Mouse (Mus musculus) ES-E14 (cell line): ENCODE data around the gene Zfp398. TPM values are rescaled to one million over a fixed set of nuclear protein-coding genes. Genes with fewer than 3 reads are reported as not detected.
"Not testable (repeated sequence)": the region's sequence is repeated elsewhere in the genome, so short reads cannot be mapped to it uniquely, and the experiment has no call there.

Experiments
- DNase-seq: peaks from one replicate; pipeline ENCODE4 v3.0.0-alpha.2; 2013; ENCODE audit warnings: low read depth, low spot score
- H3K27ac ChIP-seq: 2 replicates; pipeline ENCODE4 v1.5.1; 2012; ENCODE audit warnings: low read depth, mild to moderate bottlenecking, low read length, moderate library complexity, mixed read lengths; ENCODE audit not compliant: poor library complexity, insufficient read depth, severe bottlenecking
- H3K36me3 ChIP-seq: 2 replicates; pipeline ENCODE4 v1.6.1; 2012; ENCODE audit warnings: mild to moderate bottlenecking, low read length, moderate library complexity, mixed read lengths; ENCODE audit not compliant: control insufficient read depth, poor library complexity, insufficient read depth, severe bottlenecking
- H3K4me1 ChIP-seq, 2 experiments: fragments of 150-350 bp in 1 of 2; sonication (generic) in 1 of 2; 2 replicates each; pipeline ENCODE4 v1.6.1; 2012; ENCODE audit warnings: low read length in 2 of 2, mild to moderate bottlenecking in 1 of 2, mixed read lengths in 1 of 2; ENCODE audit not compliant: control insufficient read depth in 2 of 2, insufficient read depth in 2 of 2, poor library complexity in 1 of 2
- H3K4me3 ChIP-seq, 2 experiments: fragments of 150-350 bp in 1 of 2; sonication (generic) in 1 of 2; 2 replicates each; pipeline ENCODE4 v1.5.1; 2012; ENCODE audit warnings: low read length in 2 of 2, low read depth in 1 of 2, mild to moderate bottlenecking in 1 of 2, mixed read lengths in 1 of 2; ENCODE audit not compliant: insufficient read depth in 1 of 2, poor library complexity in 1 of 2, severe bottlenecking in 1 of 2
- H3K9ac ChIP-seq: 2 replicates; pipeline ENCODE4 v1.6.1; 2012; ENCODE audit warnings: low read depth, mild to moderate bottlenecking, low read length, mixed read lengths; ENCODE audit not compliant: poor library complexity, insufficient read depth, severe bottlenecking
- H3K9me3 ChIP-seq: fragments of 150-350 bp; sonication (generic); 2 replicates; pipeline ENCODE4 v1.6.1; 2012; ENCODE audit warnings: low read depth, mild to moderate bottlenecking, low read length; ENCODE audit not compliant: control insufficient read depth, insufficient read depth
- CHD2 ChIP-seq: IDR thresholded peaks from 2 replicates; pipeline ENCODE4 v1.6.1; 2014; ENCODE audit warnings: mild to moderate bottlenecking, low read depth, low read length, inconsistent platforms
- HCFC1 ChIP-seq: IDR thresholded peaks from 2 replicates; pipeline ENCODE4 v1.6.1; 2012; ENCODE audit warnings: low read length, inconsistent platforms, borderline replicate concordance; ENCODE audit not compliant: insufficient read depth
- MAFK ChIP-seq: IDR thresholded peaks from 2 replicates; pipeline ENCODE4 v1.6.1; 2014; ENCODE audit warnings: mild to moderate bottlenecking, low read depth, low read length, inconsistent platforms; ENCODE audit not compliant: insufficient read depth
- ZC3H11A ChIP-seq: IDR thresholded peaks from 2 replicates; pipeline ENCODE4 v1.6.1; 2012; ENCODE audit warnings: low read depth, mild to moderate bottlenecking, inconsistent platforms, low read length, borderline replicate concordance
- ZNF384 ChIP-seq: IDR thresholded peaks from 2 replicates; pipeline ENCODE4 v1.6.1; 2012; ENCODE audit warnings: low read depth, low read length, inconsistent platforms
- in situ Hi-C, 2 experiments: fragments of 600-800 bp; cut with MboI; formaldehyde crosslinking; loops; one replicate each; pipeline ENCODE4 v1.15.1; 2025; ENCODE audit warnings: low sequenced_read_pairs in 2 of 2, inconsistent platforms in 1 of 2; ENCODE audit not compliant: unreplicated experiment in 2 of 2
- total RNA-seq: library from RNA; depleted of rRNA; stranded (reverse); fragments of 300-350 nt; gene quantifications from 2 replicates; pipeline ENCODE4 v1.2.3, GENCODE M21; 2012

Gene Zfp398
- total RNA-seq, 1 experiment = 3.8 TPM

GRCm38 (mm10) chr6:47845779-47846178, 10.3 kb downstream of the Zfp398 start:
- H3K4me3 ChIP-seq = no peak overlapping the region
- TF ChIP-seq CHD2 (no peak), ZNF384 (no peak), ZC3H11A (no peak), HCFC1 (no peak), MAFK (no peak)
- no peak for DNase-seq
- H3K36me3 ChIP-seq = no peaks in the 10 kb centered on the region
- H3K4me1 ChIP-seq = peaks cover 0 to 1% of the 10 kb centered on the region in 2 experiments; a peak in 1 of 4 replicates
- in situ Hi-C loops = no loop called here
- no peak overlapping the region for H3K27ac ChIP-seq
- H3K9ac ChIP-seq = no peak overlapping the region
- no peaks in the 10 kb centered on the region for H3K9me3 ChIP-seq

GRCm38 (mm10) chr6:47857241-47857640, 21.8 kb downstream of the Zfp398 start:
- Histone ChIP-seq H3K36me3 (no peaks in the 10 kb centered on the region; the same call in 1 of the 2 replicates), H3K9me3 (no peaks in the 10 kb centered on the region; the same call in 1 of the 2 replicates), H3K9ac (no peak overlapping the region), H3K4me1 (no peaks in the 10 kb centered on the region), H3K27ac (no peak overlapping the region), H3K4me3 (no peak overlapping the region)
- DNase-seq = no peak
- TF ChIP-seq ZNF384 = no peak
- no peak for TF ChIP-seq ZC3H11A
- TF ChIP-seq HCFC1 = no peak
- no peak for TF ChIP-seq CHD2
- TF ChIP-seq MAFK = no peak
- in situ Hi-C loops = no loop called here

GRCm38 (mm10) chr6:47857729-47858128, 22.3 kb downstream of the Zfp398 start:
- H3K9me3 ChIP-seq, H3K27ac ChIP-seq, DNase-seq, H3K4me1 ChIP-seq, H3K9ac ChIP-seq, H3K4me3 ChIP-seq, in situ Hi-C loops, H3K36me3 ChIP-seq: not testable (repeated sequence)

GRCm38 (mm10) chr6:47872266-47872665, 36.8 kb downstream of the Zfp398 start:
- TF ChIP-seq ZNF384 (no peak), CHD2 (no peak), MAFK (no peak), ZC3H11A (no peak), HCFC1 (no peak)
- in situ Hi-C loops = no loop called here
- no peaks in the 10 kb centered on the region for H3K36me3 ChIP-seq
- no peak overlapping the region for H3K4me3 ChIP-seq
- no peak overlapping the region for H3K9ac ChIP-seq
- no peak overlapping the region for H3K27ac ChIP-seq
- DNase-seq = no peak
- 0 out of 4 replicates have a peak, but pooled peaks cover 0 to 2% of the 10 kb centered on the region in 2 experiments for H3K4me1 ChIP-seq
- H3K9me3 ChIP-seq = no peaks in the 10 kb centered on the region

- Histone ChIP-seq H3K9me3 (no peaks in the 10 kb centered on the region), H3K27ac (no peak within 1 kb of the TSS; the same call in 1 of the 2 replicates), H3K4me1 (no peaks in the 10 kb centered on the region), H3K36me3 (no peaks in the 10 kb centered on the region; the same call in 1 of the 2 replicates), H3K9ac (peak within 1 kb of the TSS; percentile 84), H3K4me3 (peak within 1 kb of the TSS; percentile 92 to 97)
- TF ChIP-seq HCFC1 (no peak), ZC3H11A (no peak), ZNF384 (no peak), MAFK (no peak), CHD2 (no peak)
- DNase-seq = no peak
- in situ Hi-C loops = no loop called here
Observed at GRCm38 (mm10) chr6:47877058-47877457, 41.6 kb downstream of the Zfp398 start, which contains the start of gene Zfp282. Gene Zfp282, plus strand, starts transcription at chr6:47877204.
